Mouse (Mus musculus) midbrain, embryonic 14.5 days (tissue): ENCODE measurements at regions not wholly inside any gene's neighbourhood (a gene's known extent, or its start where the extent isn't known, plus 50 kb on each side); places are given as distances from the start of the nearest gene placed in this dataset.
A peak's percentile ranks its signal among the peaks of the same experiment; 100 is the strongest.

Experiments used
- ATAC-seq: fragments of 200-750 bp; cut with Nextera tagmentation; 2 replicates; pipeline ENCODE4 v1.8.0; 2017; ENCODE audit warnings: moderate number of reproducible peaks, moderate library complexity; ENCODE audit not compliant: low FRiP score, low TSS enrichment
- DNase-seq: peaks from one replicate; pipeline ENCODE4 v3.0.0-alpha.2; 2015
- H3K27ac ChIP-seq: fragments of 300-500 bp; sonication (generic); replicated peaks from 2 replicates; pipeline ENCODE4 v1.5.1; 2014; ENCODE audit warnings: mild to moderate bottlenecking, low read depth, low read length, moderate library complexity
- H3K27me3 ChIP-seq: fragments of 300-500 bp; sonication (generic); 2 replicates; pipeline ENCODE4 v1.6.1; 2014; ENCODE audit warnings: low read length, control low read depth, mixed read lengths; ENCODE audit not compliant: control insufficient read depth, insufficient read depth
- H3K36me3 ChIP-seq: fragments of 300-500 bp; sonication (generic); 2 replicates; pipeline ENCODE4 v1.6.1; 2014; ENCODE audit warnings: low read length, control low read depth; ENCODE audit not compliant: control insufficient read depth, insufficient read depth
- H3K4me1 ChIP-seq: fragments of 300-500 bp; sonication (generic); 2 replicates; pipeline ENCODE4 v1.6.1; 2014; ENCODE audit warnings: mild to moderate bottlenecking, antibody characterized with exemption, low read length, control low read depth; ENCODE audit not compliant: control insufficient read depth, insufficient read depth
- H3K4me2 ChIP-seq: fragments of 300-500 bp; sonication (generic); 2 replicates; pipeline ENCODE4 v1.6.1; 2014; ENCODE audit warnings: mild to moderate bottlenecking, low read length, moderate library complexity
- H3K4me3 ChIP-seq: fragments of 300-500 bp; sonication (generic); replicated peaks from 2 replicates; pipeline ENCODE4 v1.5.1; 2014; ENCODE audit warnings: low read depth, low read length
- H3K9ac ChIP-seq: fragments of 300-500 bp; sonication (generic); replicated peaks from 2 replicates; pipeline ENCODE4 v1.6.1; 2014; ENCODE audit warnings: mild to moderate bottlenecking, low read length, moderate library complexity
- H3K9me3 ChIP-seq: fragments of 300-500 bp; sonication (generic); 2 replicates; pipeline ENCODE4 v1.6.1; 2016; ENCODE audit warnings: low read length, control low read depth, mixed read lengths; ENCODE audit not compliant: control insufficient read depth
- WGBS: fragments of 180-500 bp; shearing (Covaris S2); extraction: QIAGEN DNeasy Blood & Tissue Kit; methylation state at CpG from one replicate; pipeline ENCODE4 v1.1.7; 2014; 5-methylcytosine and 5-hydroxymethylcytosine counted together

DNA sequence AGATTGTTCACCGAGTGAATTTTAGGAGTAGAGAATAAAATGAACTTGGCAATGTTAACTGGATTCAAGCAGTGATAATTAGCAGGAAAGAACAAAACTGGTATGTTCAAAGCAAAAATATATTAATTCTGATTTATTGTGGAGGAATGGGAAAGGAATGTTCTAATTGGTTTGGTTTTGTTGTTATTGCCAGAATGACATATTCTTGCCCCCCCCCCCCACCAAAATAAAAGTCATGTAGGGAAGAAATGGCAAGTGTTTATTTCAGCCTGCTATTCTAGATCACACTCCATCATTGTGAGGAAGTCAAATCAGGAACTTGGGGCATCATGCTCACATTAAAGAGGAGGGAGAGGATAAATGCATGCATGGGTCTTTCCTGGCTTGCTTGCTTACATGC, 1064.1 kb upstream of the Lrrtm3 start:
- no peak for ATAC-seq
- no peak overlapping the region for H3K27ac ChIP-seq

GRCm38 (mm10) chr10:65124940-65125610, 1035.0 kb upstream of the Lrrtm3 start:
- Histone ChIP-seq H3K4me2 (no peak overlapping the region), H3K4me1 (no peaks in the 10 kb centered on the region), H3K9ac (no peak overlapping the region), H3K36me3 (no peaks in the 10 kb centered on the region), H3K4me3 (no peak overlapping the region), H3K27me3 (no peaks in the 10 kb centered on the region), H3K27ac (no peak overlapping the region), H3K9me3 (no peaks in the 10 kb centered on the region)
- DNase-seq (no peak), ATAC-seq (no peak)
- 79% methylated on average over 5 of the region's 5 CpGs for WGBS

More for the DNA sequence above, 1064.1 kb upstream of the Lrrtm3 start:
- H3K27me3 ChIP-seq = no peaks in the 10 kb centered on the region
- 98% methylated on average over 1 of the region's 1 CpGs for WGBS
- no peaks in the 10 kb centered on the region for H3K4me1 ChIP-seq
- H3K4me3 ChIP-seq = no peak overlapping the region
- H3K9me3 ChIP-seq = no peaks in the 10 kb centered on the region
- no peak for DNase-seq
- no peak overlapping the region for H3K9ac ChIP-seq
- H3K4me2 ChIP-seq = no peak overlapping the region
- H3K36me3 ChIP-seq = no peaks in the 10 kb centered on the region

DNA sequence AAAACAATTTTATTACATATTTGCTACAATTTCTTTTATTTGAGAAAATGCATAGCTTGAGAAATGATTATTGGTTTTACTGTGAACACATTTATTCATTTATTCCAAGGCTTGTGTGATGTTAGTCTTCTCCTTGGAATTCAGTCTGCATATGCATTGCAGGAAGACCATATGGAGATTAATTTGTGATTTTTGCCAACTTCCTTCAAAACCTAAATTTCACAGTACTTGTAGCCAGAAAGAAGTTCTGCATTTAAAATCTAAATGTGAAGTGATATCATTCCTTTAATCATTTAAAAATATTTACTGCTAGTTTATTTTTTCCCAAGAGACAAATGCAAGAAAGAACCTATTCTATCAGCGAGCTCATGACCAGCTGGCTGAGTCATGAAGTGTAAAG, 1028.1 kb upstream of the Lrrtm3 start:
- Histone ChIP-seq H3K27me3 (no peaks in the 10 kb centered on the region), H3K4me2 (no peak overlapping the region), H3K27ac (no peak overlapping the region), H3K9me3 (no peaks in the 10 kb centered on the region), H3K4me3 (no peak overlapping the region), H3K9ac (no peak overlapping the region), H3K4me1 (no peaks in the 10 kb centered on the region), H3K36me3 (no peaks in the 10 kb centered on the region)
- no peak for DNase-seq
- 90% methylated on average over 1 of the region's 1 CpGs for WGBS
- no peak for ATAC-seq

DNA sequence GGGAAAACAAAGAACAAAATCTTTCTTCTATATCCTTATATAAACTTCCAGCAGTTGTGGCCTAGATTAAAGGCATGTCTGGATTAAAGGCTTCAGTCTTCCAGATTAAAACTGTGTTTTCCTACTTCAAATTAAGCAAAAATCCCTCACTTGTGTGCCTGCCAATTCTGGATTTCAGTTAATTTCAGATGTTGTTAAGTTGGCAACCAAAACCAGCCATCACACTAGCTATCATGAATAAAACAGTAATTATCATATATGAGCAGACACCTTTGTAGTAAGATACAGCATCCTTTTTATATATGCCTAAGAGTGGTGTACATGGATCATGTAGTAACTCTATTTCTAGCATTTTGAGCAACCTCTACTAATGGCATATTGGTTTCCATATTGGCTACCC, 1024.5 kb upstream of the Lrrtm3 start:
- H3K27me3 ChIP-seq = no peaks in the 10 kb centered on the region
- DNase-seq = no peak

GRCm38 (mm10) chr10:65110729-65111128, 1020.7 kb upstream of the Lrrtm3 start:
- Histone ChIP-seq H3K4me1 (no peaks in the 10 kb centered on the region), H3K4me2 (no peak overlapping the region), H3K4me3 (no peak overlapping the region), H3K9me3 (no peaks in the 10 kb centered on the region), H3K36me3 (no peaks in the 10 kb centered on the region), H3K27me3 (no peaks in the 10 kb centered on the region), H3K9ac (no peak overlapping the region), H3K27ac (no peak overlapping the region)
- WGBS = 79% methylated on average over 5 of the region's 5 CpGs
- DNase-seq = no peak
- no peak for ATAC-seq

More for the DNA sequence above, 1024.5 kb upstream of the Lrrtm3 start:
- Histone ChIP-seq H3K27ac (no peak overlapping the region), H3K4me1 (no peaks in the 10 kb centered on the region), H3K9ac (no peak overlapping the region), H3K4me2 (no peak overlapping the region), H3K36me3 (no peaks in the 10 kb centered on the region), H3K4me3 (no peak overlapping the region), H3K9me3 (no peaks in the 10 kb centered on the region)
- no peak for ATAC-seq

GRCm38 (mm10) chr10:65107413-65107812, 1017.3 kb upstream of the Lrrtm3 start:
- Histone ChIP-seq H3K9me3 (no peaks in the 10 kb centered on the region), H3K4me2 (no peak overlapping the region), H3K4me1 (no peaks in the 10 kb centered on the region), H3K4me3 (no peak overlapping the region), H3K27ac (no peak overlapping the region), H3K27me3 (no peaks in the 10 kb centered on the region), H3K9ac (no peak overlapping the region), H3K36me3 (no peaks in the 10 kb centered on the region)
- no peak for DNase-seq
- ATAC-seq = no peak
- 89% methylated on average over 2 of the region's 2 CpGs for WGBS

GRCm38 (mm10) chr10:65084446-65084845, 994.4 kb upstream of the Lrrtm3 start:
- no peak overlapping the region for H3K27ac ChIP-seq
- H3K9ac ChIP-seq = no peak overlapping the region
- H3K27me3 ChIP-seq = no peaks in the 10 kb centered on the region
- DNase-seq (no peak), ATAC-seq (no peak)
- H3K9me3 ChIP-seq = no peaks in the 10 kb centered on the region
- WGBS = 78% methylated on average over 2 of the region's 2 CpGs
- no peak overlapping the region for H3K4me2 ChIP-seq
- H3K36me3 ChIP-seq = no peaks in the 10 kb centered on the region
- no peak overlapping the region for H3K4me3 ChIP-seq
- no peaks in the 10 kb centered on the region for H3K4me1 ChIP-seq

DNA sequence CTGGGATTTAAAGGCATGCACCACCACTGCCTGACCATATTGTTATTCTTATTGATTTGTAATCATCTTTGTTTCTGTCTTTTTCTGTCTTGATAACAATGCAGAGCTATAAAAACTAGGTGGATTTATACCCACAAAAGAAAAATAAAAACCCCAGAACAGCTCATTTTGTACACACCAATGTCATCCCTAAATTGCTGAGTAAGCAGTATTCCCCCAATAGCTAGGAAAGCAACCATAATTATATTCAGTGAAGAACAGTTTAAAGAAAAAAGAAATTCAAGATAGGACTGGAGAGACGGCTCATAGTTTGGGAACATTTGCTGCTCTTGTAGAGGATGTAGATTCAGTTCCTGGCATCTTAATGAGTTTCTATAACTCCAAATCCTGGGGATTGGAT, 991.6 kb upstream of the Lrrtm3 start:
- H3K4me2 ChIP-seq = no peak overlapping the region

GRCm38 (mm10) chr10:65058086-65058485, 968.0 kb upstream of the Lrrtm3 start:
- peak; percentile 19 for DNase-seq
- no peak for ATAC-seq

More for the DNA sequence above, 991.6 kb upstream of the Lrrtm3 start:
- ATAC-seq = no peak
- 84% methylated on average over 1 of the region's 1 CpGs for WGBS
- no peaks in the 10 kb centered on the region for H3K9me3 ChIP-seq
- no peak overlapping the region for H3K9ac ChIP-seq
- DNase-seq = no peak
- H3K27me3 ChIP-seq = no peaks in the 10 kb centered on the region
- H3K27ac ChIP-seq = no peak overlapping the region
- no peaks in the 10 kb centered on the region for H3K4me1 ChIP-seq
- no peaks in the 10 kb centered on the region for H3K36me3 ChIP-seq
- no peak overlapping the region for H3K4me3 ChIP-seq

More at GRCm38 (mm10) chr10:65058086-65058485, 968.0 kb upstream of the Lrrtm3 start:
- Histone ChIP-seq H3K27me3 (no peaks in the 10 kb centered on the region), H3K4me3 (no peak overlapping the region), H3K27ac (no peak overlapping the region), H3K4me2 (no peak overlapping the region), H3K9ac (no peak overlapping the region), H3K9me3 (no peaks in the 10 kb centered on the region), H3K36me3 (no peaks in the 10 kb centered on the region), H3K4me1 (no peaks in the 10 kb centered on the region)
